Mouse (Mus musculus) left cerebral cortex, adult 2 months (tissue): ENCODE measurements at regions not wholly inside any gene's neighbourhood (a gene's known extent, or its start where the extent isn't known, plus 50 kb on each side); places are given as distances from the start of the nearest gene placed in this dataset.

ENCODE experiments used
- DNase-seq, 2 experiments: peaks; one replicate each; pipeline ENCODE4 v3.0.0; 2021 to 2022; ENCODE audit warnings: low spot score in 2 of 2, mixed read lengths in 1 of 2; ENCODE audit errors: extremely low spot score in 1 of 2
- H3K27ac ChIP-seq: fragments of 200-600 bp; 2 replicates; pipeline ENCODE4 v1.8.1; 2022
- H3K4me3 ChIP-seq: fragments of 200-600 bp; 2 replicates; pipeline ENCODE4 v1.8.1; 2022
- CTCF ChIP-seq: fragments of 200-600 bp; IDR thresholded peaks from 2 replicates; pipeline ENCODE4 v1.8.1; 2022; ENCODE audit warnings: antibody characterized with exemption, mild to moderate bottlenecking, moderate library complexity
- intact Hi-C: fragments of 180-260 bp; cut with DNase I; formaldehyde crosslinking; loops from one replicate; pipeline ENCODE4 v1.15.1; 2025

DNA sequence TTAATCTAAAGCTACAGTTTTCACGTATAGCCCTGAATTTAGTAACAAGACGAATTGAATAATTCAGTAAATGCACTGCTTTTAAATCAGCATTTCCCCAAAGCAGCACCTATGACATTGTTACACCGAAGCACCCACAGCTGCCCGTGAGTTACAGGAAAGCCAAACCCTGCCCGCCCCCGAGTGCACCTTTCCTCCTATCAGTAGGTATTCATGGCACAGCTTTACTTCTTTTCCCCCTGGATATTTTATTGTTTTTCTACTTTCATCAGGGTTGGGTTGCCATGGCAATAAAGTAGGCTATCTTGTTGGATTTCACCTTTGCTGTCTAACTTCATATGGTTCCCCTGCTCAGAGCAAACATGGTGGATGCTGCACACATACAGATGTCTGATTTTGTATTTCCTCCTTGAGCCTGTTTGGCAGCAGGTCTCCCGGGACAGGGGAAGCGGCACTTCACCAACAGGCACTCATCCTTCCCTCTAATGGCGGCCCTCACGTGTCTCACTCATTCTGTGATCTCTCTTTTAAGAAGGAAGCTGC, 273.5 kb downstream of the Amy2a5 start:
- no peak for TF ChIP-seq CTCF
- no peak overlapping the region for H3K27ac ChIP-seq
- no peak overlapping the region for H3K4me3 ChIP-seq
- intact Hi-C loops, result no loop called here
- no peak for DNase-seq

DNA sequence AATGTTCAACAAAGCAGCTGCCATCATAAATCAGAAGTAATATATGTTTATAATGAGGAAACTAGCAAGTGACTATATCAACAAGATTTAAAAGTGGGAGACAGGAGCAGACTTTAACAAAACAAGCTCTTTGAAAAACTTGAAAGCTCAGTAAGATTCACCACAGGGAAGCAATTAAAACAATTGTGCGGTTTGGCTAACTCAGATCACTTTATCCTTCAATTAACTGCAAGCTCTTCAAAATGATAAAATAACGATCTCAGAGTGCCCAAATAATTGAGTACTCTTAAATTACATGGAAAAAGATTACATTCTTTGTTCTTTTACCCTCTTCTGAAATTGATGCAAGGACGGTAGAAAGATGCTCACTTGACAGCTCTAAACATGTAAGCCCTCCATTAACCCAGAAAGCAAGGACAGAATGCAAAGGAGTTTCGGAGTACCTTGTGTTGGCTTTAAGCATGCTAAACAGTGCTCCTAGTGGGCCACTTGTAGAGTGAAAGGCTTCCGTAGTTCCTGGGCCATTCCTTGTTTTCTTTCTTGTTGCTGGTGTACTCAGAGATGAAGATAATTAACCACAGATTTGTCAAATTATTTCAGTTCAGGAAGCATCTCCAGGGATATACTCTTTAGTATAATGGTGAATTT, 305.1 kb downstream of the Amy2a5 start:
- DNase-seq, result no peak
- Histone ChIP-seq H3K27ac (no peak overlapping the region), H3K4me3 (no peak overlapping the region)
- TF ChIP-seq CTCF, result no peak
- intact Hi-C loops, result no loop called here

DNA sequence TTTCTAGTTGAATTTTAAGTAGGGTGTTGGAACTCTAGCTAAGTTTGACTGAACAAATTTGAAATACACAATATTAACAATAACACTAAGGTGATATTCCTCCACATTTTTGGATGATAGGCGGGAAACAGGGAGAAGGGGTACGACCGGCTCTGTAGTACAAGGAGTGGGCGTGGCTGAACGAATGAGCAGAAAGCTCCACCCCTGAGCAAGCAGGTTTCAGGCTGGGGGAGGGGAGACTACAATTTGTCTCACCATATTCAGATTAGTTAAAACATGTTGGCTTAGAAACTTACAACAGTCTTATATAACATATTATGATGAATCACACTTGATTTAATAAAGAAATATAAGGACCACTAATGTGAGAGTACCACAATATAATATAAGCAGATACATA, 306.4 kb downstream of the Amy2a5 start:
- Histone ChIP-seq H3K4me3 (no peak overlapping the region), H3K27ac (no peak overlapping the region)
- TF ChIP-seq CTCF, result no peak
- intact Hi-C loops, result no loop called here
- no peak for DNase-seq

DNA sequence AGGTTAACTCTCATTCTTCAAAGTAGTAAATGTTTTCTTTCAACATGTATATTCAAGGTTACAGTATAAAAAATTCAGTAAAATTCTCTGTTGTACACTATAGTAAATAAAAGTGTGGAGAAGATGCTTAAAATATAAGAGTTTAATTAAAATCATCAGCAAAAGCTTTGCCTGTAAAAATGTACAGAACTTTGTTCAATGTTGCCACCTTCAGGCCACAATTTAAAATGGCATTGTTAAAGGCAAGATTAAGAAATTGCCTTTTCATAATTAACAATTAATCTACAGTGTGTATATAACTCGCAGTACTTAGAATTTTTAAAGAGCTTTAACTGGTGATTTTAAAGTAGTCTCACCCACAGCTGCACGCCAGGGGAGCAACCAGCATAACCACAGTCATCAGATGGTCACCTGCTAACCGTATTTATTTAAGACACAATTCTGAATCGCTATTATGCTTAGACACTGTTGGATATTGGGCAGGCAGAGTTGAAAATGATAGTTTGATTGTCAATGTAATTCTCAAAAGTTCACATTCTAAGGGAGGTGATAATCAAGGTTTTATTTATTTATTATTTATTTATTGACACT, 316.5 kb downstream of the Amy2a5 start:
- TF ChIP-seq CTCF, result peak; percentile 57
- Histone ChIP-seq H3K4me3 (no peak overlapping the region), H3K27ac (no peak overlapping the region)
- no peak for DNase-seq
- intact Hi-C loops, result loop anchor here (2.0 to 5.0 kb wide), 2 partner anchors 1073 to 1390 kb away; no protein-coding TSS in a partner anchor
